Mouse (Mus musculus): Measurements from ENCODE around the gene Npas3.

- TF ChIP-seq CTCF (IDR thresholded peaks at IDR 0.05; ENCODE audit: borderline replicate concordance, control insufficient read depth, extremely low read depth, insufficient read depth, low read length, poor library complexity), result no peak
- no peak for TF ChIP-seq POLR2A (IDR thresholded peaks at IDR 0.05; ENCODE audit: control insufficient read depth, extremely low read depth, insufficient read depth, low read length, poor library complexity)
Observed at GRCm38 (mm10) chr12:53746653-53747052, 498.2 kb downstream of the Npas3 start.
